Comparison of ENCODE assay signal across 8 mouse cellular contexts in the genomic region with DNA sequence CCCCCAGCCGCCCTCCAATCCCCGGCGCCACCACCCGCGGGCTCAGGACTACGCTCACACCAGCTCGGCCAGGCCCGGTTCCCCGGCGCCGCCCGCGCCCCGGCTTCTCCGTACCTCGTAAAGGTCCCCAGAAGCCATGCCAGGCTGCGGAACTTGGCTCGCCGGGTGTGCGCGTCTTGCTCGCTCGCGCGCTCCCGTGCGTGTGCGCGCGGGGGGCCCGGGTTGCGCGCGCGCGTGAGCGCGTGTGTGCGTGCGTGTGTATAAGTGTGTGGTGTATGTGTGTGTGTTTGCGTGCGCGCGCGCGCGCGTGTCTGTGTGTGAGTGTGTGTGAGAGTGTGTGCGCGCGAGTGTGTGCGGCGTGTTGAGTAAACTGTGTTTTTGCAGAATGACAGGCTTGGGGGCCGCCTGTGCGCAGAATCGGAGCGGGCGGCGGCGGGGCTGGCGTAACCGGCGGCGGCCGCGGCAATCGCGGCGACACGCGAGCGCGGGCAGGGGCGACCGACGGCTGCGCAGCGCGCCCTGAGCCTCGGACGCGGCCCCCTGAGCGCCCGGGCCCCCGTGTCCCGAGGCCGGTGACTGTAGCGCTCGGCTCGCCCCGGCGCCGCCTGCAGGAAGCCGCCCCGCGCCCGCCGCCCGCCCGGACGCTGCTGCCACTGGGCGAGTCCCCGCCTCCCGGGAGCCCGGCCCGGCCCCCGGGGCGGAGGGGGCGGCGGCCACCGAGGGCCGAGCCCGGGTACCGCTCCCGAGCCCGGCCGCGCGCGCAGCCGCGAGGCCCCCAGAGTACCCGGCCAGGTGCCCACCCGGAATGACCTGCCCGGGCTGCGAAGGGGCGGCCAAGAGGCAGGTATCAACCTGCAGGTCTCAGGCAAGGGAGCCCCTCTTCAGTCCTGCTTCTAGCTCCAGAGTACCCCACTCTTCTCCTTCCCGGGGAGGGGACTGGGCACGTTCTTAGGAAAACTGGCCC. TPM values are rescaled to one million over a fixed set of nuclear protein-coding genes. Genes with fewer than 3 reads are reported as not detected.
DNase-seq lines count a peak whose midpoint lies in the region; ATAC-seq lines count a peak whose summit lies in the region.

TSS of gene Cdyl2 (minus strand) at position 308 of the 964 bp plus-strand sequence.

- H3K4me3 ChIP-seq in embryonic facial prominence, embryonic 10.5 days, result peak within 1 kb of the TSS; percentile 84
- H3K4me3 ChIP-seq in limb, embryonic 10.5 days, result peak within 1 kb of the TSS; percentile 86
- peak within 1 kb of the TSS; percentile 82 for H3K4me3 ChIP-seq in midbrain, embryonic 12.5 days

- H3K9ac ChIP-seq in midbrain, embryonic 12.5 days (replicated peaks), result peak within 1 kb of the TSS; percentile 76

- WGBS in embryonic facial prominence, embryonic 10.5 days, result under 1% methylated on average over 129 of the region's 129 CpGs
- WGBS in limb, embryonic 10.5 days, result 4% methylated on average over 128 of the region's 129 CpGs
- under 1% methylated on average over 93 of the region's 129 CpGs for WGBS in midbrain, embryonic 12.5 days

- peak within 1 kb of the TSS; percentile 78 for H3K4me2 ChIP-seq in midbrain, embryonic 12.5 days (replicated peaks)

- peaks cover 9% of the 10 kb centered on the region for H3K36me3 ChIP-seq in embryonic facial prominence, embryonic 10.5 days (replicated peaks)
- no peaks in the 10 kb centered on the region for H3K36me3 ChIP-seq in limb, embryonic 10.5 days
- H3K36me3 ChIP-seq in midbrain, embryonic 12.5 days, result no peaks in the 10 kb centered on the region

- H3K27me3 ChIP-seq in embryonic facial prominence, embryonic 10.5 days (replicated peaks; ENCODE audit: low read depth, poor library complexity, severe bottlenecking), result peaks cover 21% of the 10 kb centered on the region
- peaks cover 26% of the 10 kb centered on the region for H3K27me3 ChIP-seq in limb, embryonic 10.5 days (ENCODE audit: low read depth, poor library complexity, severe bottlenecking)
- H3K27me3 ChIP-seq in midbrain, embryonic 12.5 days, result peaks cover 26% of the 10 kb centered on the region

- H3K4me1 ChIP-seq in embryonic facial prominence, embryonic 10.5 days, result peaks cover 13% of the 10 kb centered on the region
- H3K4me1 ChIP-seq in limb, embryonic 10.5 days, result peaks cover 15% of the 10 kb centered on the region
- H3K4me1 ChIP-seq in midbrain, embryonic 12.5 days, result peaks cover 7% of the 10 kb centered on the region

- peak within 1 kb of the TSS; percentile 90 for H3K27ac ChIP-seq in embryonic facial prominence, embryonic 10.5 days (replicated peaks)
- H3K27ac ChIP-seq in limb, embryonic 10.5 days, result peak within 1 kb of the TSS; percentile 90
- peak within 1 kb of the TSS; percentile 83 for H3K27ac ChIP-seq in midbrain, embryonic 12.5 days (replicated peaks)

- peak; percentile 86 for ATAC-seq in midbrain, embryonic 12.5 days (ENCODE audit: low FRiP score, low read depth)

- H3K9me3 ChIP-seq in embryonic facial prominence, embryonic 10.5 days, result peaks cover 10% of the 10 kb centered on the region
- H3K9me3 ChIP-seq in limb, embryonic 10.5 days (replicated peaks), result no peaks in the 10 kb centered on the region
- 0 out of 2 replicates have a peak, but pooled peaks cover 10% of the 10 kb centered on the region for H3K9me3 ChIP-seq in midbrain, embryonic 12.5 days

- DNase-seq in adrenal gland, postnatal 25 days, result peak; percentile 84
- DNase-seq in embryonic facial prominence, embryonic 10.5 days (ENCODE audit: low spot score), result peak; percentile 83
- peak; percentile 85 to 86 for DNase-seq in heart, adult 18-20 months
- peak; percentile 83 for DNase-seq in kidney, adult 18-20 months
- peak; percentile 82 for DNase-seq in limb, embryonic 10.5 days (ENCODE audit: low spot score)
- DNase-seq in skeletal muscle tissue, adult 2 months (ENCODE audit: low read depth, low spot score), result peak; percentile 45
- no peak for DNase-seq in adipocyte (ENCODE audit: low spot score)

RNA-seq across cellular contexts. Expression of gene Cdyl2, which starts in this region (rescaled TPM):
- 9.0 and 10.8 TPM in 2 replicates for total RNA-seq in adrenal gland, postnatal 25 days (2021)
- polyA plus RNA-seq in embryonic facial prominence, embryonic 10.5 days (2016; fragmentation: Nextera tagmentation; extraction: Ambion mirVana), result 5.8 and 7.7 TPM in 2 replicates
- 1 to 10 TPM; 3.9 to 4.9 TPM for total RNA-seq in heart, adult 18-20 months (2021)
- polyA plus RNA-seq in limb, embryonic 10.5 days (2016; fragmentation: Nextera tagmentation; extraction: Ambion mirVana), result 5.3 and 6.1 TPM in 2 replicates
- 5.4 and 6.9 TPM in 2 replicates for polyA plus RNA-seq in midbrain, embryonic 12.5 days (2016; fragmentation: Nextera tagmentation; extraction: Ambion mirVana)
